Mouse (Mus musculus) spleen, postnatal 14 days (tissue): ENCODE results near the gene Nrip1.

Source experiments
- DNase-seq, 2 experiments: peaks; one replicate each; pipeline ENCODE4 v3.0.0; 2021 to 2022; ENCODE audit warnings: low spot score in 2 of 2

Nrip1 gene

DNA sequence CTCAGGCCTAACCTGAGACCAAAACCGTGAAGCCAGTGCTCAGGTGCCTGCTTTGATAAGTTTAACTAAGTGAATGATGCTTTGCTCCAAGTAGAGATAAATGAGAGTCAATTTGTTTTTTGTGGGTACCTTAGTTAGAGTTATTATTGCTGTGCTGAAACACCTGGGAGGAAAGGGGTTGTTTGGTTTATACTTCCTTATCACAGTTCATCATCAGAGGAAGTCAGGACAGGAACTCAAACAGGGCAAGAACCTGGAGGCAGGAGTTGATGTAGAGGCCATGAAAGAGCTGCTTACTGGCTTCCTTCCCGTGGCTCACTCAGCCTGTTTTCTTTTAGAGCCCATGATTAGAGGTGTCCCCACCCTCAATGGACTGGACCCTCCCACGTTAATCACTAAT, 89.8 kb downstream of the Nrip1 start:
- DNase-seq = no peak

DNA sequence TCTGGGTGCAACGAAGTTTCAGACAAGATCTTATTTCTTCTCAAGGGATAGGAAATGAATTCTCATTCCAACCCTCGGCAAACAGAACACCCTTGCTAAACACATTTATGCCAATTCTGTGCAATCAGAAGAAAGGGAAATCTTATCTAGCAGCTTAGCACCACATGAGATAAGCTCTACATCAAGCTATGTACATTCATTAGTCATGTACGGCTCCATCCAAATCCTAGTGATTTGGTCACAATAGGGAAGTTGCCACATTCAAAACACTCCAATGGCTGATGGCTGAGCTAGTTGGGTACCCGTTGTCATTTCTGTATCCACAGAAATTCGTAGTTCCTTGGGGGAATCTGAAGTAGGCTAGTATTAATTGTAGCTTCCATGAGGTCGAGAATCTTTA, 91.8 kb downstream of the Nrip1 start:
- no peak for DNase-seq

DNA sequence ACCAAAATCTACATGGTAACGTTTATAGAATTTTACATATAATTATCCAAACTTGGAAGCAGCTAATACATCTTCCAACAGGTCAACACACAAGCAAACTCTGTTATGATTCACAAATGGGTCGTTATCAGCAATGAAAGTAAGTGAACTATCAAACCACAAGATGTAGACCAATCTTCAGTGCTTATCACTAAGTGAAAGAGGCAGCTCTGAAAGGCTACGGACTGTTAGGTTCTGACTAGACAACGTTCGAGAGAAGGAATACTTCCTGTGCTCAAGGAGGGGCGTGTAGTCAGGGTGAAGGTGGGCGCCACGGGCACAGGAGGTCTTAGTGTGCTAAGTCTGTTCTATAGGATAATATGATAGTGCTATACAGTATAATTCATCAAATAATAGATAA, 93.3 kb downstream of the Nrip1 start:
- no peak for DNase-seq

DNA sequence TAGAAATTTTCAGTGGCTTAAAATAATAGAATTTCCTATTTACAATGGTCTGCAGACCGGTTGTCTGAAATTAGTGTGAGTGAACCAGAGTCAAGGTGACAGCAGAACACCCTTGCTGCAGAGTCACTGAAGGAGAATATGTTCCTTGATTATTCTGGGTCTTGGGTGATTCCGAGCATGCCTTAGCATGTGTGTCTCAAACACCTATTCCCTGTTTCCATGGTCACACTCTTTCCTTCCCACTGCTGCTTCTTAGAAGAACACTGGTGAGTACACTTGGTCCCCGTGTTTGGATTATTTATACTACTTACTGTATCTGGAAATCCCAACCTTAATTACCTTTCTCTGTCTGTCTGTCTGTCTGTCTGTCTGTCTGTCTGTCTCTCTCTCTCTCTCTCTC, 97.4 kb downstream of the Nrip1 start:
- DNase-seq = no peak

DNA sequence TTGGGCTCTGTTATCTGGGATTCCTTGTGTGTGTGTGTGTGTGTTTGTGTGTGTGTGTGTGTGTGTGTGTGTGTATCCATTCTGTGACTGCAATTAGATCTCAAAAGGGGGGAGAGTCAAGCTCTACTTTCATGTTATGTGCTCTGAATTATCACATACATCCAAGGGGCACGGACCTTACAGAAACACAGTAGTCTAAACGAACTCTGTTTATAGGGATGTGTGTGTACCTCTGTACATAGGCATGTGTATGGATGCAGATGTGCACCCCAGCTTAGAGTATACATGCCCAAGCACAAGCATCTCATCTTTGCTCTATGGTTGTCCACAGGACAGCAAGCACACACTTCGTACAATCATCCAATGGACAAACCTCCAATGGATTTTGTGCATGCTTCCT, 98.0 kb downstream of the Nrip1 start:
- no peak for DNase-seq

DNA sequence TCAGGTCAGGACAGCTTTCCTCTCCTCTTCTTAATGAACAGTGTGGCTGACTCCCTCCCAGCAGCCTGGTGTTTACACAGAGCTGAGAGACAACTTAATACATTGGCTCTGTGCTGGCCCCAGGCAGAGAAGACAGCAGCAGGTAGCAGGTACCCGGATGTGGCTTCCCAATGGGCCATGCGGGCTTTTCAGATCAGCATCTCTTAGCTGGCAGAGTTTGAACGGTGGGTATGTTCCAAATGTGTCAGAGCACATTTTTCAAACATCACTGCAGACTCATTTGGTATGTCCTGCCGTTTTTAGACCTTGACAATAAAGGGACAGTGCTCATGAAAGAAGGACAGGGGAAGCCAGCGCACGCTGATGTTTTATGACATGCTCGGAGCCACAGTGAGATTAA, 98.5 kb downstream of the Nrip1 start:
- DNase-seq = no peak

DNA sequence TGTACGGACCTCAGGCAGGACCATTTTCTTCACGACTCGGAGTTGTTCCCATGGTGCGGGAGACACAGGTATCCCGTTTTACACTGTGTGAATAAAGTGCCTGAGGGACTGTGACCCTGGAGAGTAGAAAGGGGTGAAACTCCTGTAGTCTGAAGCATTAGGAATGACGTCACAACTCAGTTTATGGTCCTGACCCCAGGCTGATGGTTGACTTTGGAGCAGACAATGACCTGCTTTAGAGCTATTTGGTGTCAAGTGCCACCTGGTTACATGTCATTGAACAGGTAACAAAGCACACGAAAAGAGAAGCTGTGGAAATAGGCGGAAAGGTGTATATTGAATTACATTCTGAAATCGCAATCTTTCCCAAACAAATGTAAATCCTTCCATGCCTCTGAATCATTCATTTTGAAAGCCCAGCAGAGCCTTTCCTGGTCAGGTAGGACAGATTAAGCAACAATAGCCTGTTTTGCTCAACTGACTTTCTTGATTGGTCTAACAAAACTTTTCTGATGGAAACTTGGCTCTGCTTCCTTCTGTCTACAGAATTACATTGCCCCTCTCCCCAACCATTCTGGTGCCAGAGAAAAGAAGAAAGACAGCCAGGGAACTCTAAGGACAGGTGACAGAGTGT, 106.9 kb downstream of the Nrip1 start:
- no peak for DNase-seq

DNA sequence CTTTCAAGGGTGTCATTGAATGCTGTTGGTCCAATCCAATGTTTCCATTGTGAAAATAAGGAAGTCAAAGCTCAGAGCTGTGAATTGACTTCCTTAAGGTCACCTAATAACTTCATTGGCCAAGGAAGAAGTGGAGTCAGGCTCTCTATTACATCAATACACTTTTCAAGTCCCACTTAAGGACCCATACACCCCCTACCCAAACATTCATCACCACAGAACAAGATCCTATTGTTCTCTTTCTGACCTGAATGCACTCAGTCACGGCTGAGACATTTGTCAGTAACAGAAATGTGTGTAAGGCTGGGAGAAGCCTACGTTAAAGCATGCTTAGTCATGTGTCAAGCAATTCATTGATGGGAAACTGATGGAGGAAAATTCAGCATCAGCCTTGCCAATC, 107.8 kb downstream of the Nrip1 start:
- no peak for DNase-seq

DNA sequence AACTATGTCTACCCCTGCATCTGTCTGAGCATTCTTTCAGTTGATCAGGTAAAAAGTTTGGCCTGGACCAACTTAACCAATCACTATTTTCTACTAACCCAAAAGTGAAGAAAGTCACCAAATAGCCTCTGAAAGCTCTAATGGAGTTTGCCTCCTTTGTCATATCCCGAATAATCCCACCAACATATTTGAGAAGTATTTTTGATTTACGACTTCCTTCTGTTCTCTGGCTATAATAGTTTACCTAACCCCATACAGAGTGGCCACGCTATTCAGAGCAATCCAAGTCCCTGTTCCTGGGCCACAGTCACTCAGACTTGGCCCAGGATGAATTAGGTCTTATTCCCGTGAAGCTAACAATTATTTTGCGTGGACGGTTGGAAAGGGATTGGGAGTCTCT, 108.3 kb downstream of the Nrip1 start:
- DNase-seq = no peak

DNA sequence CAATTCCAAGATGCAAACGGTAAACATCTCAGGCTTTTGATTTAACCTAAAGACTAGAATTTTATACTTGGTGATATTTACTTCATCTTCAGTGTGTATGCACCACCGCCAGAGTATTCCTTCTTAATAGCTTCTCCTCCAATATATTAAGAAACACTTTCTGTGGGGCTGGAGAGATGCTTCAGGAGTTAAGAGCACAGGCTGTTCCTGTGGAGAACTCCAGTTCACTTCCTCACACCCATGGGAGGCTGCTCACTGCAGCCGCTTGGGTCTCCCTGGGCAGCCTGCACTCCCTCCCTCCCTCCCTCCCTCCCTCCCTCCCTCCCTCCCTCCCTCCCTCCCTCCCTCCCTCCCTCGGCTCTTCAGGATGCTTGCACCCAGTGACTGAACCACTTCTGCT, 110.2 kb downstream of the Nrip1 start:
- DNase-seq = no peak

DNA sequence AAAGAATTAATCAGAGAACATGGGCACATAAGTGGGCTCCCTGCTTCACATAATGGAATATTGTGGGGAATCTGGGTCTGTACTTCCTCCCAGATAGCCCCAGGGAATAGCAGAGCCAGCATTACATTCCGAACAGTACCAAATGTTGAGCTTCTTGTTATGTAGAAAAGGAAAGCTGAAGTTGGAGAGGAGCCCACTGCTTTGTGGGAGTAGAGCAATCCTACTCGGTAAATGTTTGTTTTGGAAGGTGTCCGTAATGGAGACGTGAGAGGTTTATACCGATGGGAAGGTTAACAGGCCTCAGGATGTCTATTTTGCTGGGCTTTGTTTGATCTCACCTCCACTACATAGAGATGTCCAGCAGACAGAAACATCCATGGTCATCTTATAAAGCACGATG, 113.3 kb downstream of the Nrip1 start:
- no peak for DNase-seq

DNA sequence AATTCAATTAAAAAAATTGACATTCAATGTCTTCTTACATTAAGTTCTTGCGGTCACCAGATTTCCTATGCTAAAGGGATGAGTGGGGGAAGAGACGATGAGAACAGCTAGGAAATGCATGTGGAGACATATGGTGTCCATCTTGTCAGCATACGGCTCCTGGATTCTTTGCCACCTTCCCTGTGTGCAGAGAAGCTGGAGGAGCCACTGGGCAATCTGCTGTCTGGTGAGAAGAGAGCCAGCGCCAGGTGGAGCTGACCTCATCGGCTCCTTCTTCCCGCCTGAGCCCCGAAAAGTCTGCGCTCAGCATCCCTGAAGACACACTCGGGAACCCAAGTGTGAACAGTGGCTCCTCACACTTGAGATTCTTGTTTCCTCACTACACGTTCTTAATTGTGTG, 121.8 kb downstream of the Nrip1 start:
- DNase-seq = no peak

DNA sequence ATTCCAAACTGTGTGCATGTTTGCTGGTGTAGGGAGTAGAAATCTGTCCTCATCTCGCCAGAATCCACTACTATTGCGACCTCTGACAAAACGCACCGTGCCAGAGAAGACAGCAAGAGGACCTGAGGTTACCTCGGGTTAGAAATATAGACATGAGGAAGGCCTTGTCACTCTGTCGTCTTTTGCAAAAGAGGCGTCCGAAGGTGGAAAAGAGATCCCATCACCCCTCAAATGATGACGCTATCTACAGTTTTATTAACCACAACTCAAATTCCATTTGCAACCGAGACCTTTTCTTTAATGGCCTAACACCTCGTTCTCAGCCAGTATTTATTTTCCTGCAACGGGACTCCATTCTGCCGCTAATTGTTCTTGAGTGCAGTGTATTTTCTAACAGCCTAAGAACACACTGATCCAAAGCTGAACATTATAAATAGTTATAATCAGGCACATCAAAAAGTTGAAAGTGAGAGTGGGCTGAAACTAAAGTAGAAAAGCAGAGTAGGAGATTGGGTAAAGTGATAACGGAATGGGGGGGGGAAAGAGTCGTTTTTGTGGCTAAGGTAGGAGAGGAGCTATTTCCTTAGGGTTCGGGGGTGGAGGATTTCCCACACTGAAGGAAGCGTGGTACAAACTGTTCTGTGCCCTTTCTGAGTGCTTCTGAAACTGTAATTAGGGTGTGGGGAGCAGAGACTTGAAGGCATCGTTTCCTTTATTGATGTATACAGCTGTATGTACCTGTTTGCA, 124.1 kb downstream of the Nrip1 start:
- DNase-seq = no peak

DNA sequence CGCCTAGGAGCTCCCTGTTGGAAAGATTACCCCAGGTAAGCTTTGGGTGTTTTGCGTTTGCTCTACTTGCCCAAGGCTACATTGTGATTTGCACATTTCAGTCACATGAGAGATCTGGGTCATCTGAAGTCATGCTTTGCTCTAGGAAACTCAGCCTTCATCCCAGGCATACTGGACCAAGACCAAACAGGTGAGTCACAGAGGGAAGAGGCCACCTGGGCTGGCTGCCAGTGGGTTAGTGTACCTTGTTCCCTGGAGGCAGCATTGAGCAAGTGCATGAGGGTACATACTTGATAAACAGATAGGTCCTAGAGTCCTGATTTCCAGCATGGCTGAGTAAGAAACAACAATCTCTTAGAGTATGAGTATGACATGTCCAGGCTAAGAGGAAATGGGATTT, 130.8 kb downstream of the Nrip1 start:
- no peak for DNase-seq

DNA sequence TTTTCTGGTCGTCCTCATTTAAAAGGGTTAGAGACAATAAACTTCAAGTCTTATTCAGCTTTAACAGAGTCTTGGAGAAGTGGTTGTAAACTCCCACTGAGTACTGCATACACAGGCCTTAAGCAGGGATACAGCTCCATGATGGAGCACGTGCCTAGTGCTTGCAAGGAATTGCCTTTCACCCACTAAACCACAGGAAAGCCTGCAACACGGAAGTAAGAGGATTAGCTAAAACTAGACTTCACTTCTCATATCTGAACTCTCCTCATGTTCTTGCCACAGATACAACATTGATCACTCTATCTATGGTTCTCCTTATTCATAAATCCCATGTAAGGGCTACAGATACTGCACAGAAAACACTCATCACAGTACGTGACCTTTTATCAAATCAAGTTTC, 132.4 kb downstream of the Nrip1 start:
- no peak for DNase-seq

DNA sequence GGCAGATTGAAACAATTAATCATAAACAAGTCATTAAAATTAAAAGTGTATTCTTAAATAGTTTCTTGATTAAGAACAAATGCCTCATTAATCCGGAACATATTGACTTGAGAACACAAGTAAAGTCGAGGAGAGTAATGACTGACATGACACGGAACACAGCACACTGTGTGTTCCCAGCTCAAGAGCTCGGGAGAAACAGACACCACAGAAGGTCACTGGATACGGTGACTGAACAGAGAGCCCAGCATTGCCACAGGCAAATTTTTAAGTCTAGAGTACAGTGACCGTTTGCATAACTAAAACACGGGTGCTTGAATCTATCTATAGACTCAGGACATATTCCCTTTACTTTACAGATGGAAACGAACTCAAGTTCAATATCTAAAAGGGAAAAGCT, 134.3 kb downstream of the Nrip1 start:
- DNase-seq = no peak

DNA sequence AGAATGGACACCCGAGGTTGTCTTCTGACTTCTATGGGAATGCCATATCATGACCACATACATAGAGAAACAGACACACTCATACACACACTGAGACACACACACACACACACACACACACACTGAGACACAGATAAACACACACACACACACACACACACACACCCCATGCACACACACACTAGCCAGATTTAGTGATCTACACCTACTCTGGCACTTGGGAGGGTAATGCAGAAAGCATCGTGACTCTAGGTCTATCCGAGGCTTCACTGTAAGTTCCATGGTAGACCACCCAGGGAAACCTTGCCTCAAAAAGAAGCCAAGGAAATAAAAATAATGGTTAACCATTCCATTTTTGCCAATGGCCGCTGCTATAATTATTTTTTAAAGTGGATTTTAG, 134.8 kb downstream of the Nrip1 start:
- no peak for DNase-seq
